Mouse (Mus musculus): ENCODE data around the gene Knstrn.

DNA sequence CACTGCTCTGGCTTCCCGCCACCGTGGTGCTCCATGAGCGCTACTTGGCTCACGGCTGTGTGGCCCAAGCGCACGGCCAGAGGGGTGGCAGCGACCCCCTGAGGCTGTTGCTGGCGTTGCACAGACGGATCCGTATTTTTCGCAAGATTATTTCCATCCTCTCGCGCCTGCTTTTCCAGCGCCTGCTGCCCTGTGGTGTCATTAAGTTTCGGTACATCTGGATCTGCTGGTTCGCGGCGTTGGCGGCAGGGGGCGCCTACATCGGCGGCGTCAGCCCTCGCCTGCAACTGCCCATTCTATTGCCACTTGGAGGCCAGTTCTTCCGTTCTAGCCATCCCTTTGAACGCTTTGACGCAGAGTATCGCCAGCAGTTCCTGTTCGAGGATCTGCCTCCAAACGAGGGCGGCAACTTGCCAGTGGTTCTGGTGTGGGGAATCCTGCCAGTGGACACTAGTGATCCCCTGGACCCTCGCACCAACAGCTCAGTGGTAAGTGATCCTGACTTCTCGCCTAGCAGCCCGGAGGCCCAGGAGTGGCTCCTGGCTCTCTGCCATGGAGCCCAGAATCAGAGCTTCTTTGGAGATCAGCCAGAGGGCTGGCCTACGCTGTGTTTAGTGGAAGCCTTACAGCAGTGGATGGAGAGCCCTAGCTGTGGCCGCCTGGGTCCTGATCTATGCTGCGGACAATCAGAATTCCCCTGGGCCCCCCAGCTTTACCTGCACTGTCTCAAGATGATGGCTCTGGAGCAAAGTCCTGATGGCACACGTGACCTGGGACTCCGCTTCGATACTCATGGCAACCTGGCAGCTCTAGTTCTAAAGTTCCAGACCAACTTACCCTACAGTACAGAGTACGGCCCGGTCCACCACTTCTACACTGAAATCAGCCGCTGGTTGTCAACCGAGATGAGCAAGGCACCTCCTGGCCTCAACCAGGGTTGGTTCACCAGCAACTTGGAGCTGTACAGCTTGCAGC lies 23.0 kb upstream of the Knstrn start:
- TF ChIP-seq POLR2A (IDR thresholded peaks at IDR 0.05; ENCODE audit: borderline replicate concordance, control insufficient read depth, low read depth, low read length) (no peak), CTCF (IDR thresholded peaks at IDR 0.05; ENCODE audit: control insufficient read depth, insufficient read depth, low read length) (peak; percentile 62; the same call in 1 of the 2 replicates)
